Mouse (Mus musculus): ENCODE measurements around the gene Rere. TPM values are rescaled to one million over a fixed set of nuclear protein-coding genes. Genes with fewer than 3 reads are reported as not detected.
A peak's percentile ranks its signal among the peaks of the same experiment; 100 is the strongest.
"Not testable (repeated sequence)": the region's sequence is repeated elsewhere in the genome, so short reads cannot be mapped to it uniquely, and the experiment has no call there.

Rere gene
- polyA plus RNA-seq, 2 experiments = 4.8 to 5.1 TPM

- 44% methylated on average over 21 of the region's 21 CpGs for WGBS (ENCODE audit: insufficient replicate concordance)
- ATAC-seq (ENCODE audit: insufficient read depth) = no peak
- no peak for TF ChIP-seq CTCF (IDR thresholded peaks at IDR 0.05; ENCODE audit: low read depth)
- TF ChIP-seq EP300 (IDR thresholded peaks at IDR 0.05; ENCODE audit: low read depth) = no peak
These were observed 14.7 kb upstream of the Rere start for GRCm38 (mm10) chr4:150266655-150267223.

GRCm38 (mm10) chr4:150268674-150269653 lies 12.5 kb upstream of the Rere start:
- Histone ChIP-seq H3K4me3 (ENCODE audit: insufficient read depth in 1 of 2, low read depth in 2 of 2, low read length in 2 of 2) (no peak overlapping the region), H3K27me3 (ENCODE audit: control insufficient read depth, insufficient read depth, low read length) (no peaks in the 10 kb centered on the region), H3K36me3 (replicated peaks; ENCODE audit: control insufficient read depth, insufficient read depth, low read depth) (no peaks in the 10 kb centered on the region), H3K4me1 (replicated peaks; ENCODE audit: control insufficient read depth in 2 of 2, insufficient read depth in 2 of 2, low read length in 1 of 2) (peaks cover 3% of the 10 kb centered on the region in 2 experiments; a peak in 3 of 4 replicates), H3K9me3 (ENCODE audit: control insufficient read depth, low read length) (no peaks in the 10 kb centered on the region), H3K27ac (no peak overlapping the region), H3K9ac (replicated peaks) (no peak overlapping the region), H3K4me2 (ENCODE audit: low read depth) (no peak overlapping the region)
- TF ChIP-seq EP300 (IDR thresholded peaks at IDR 0.05; ENCODE audit: low read depth) (no peak), CTCF (IDR thresholded peaks at IDR 0.05; ENCODE audit: low read depth) (no peak)
- ATAC-seq (ENCODE audit: insufficient read depth) (no peak), DNase-seq (ENCODE audit: low read depth in 3 of 3, low spot score in 3 of 3) (no peak)
- WGBS (ENCODE audit: insufficient replicate concordance) = 64% methylated on average over 33 of the region's 33 CpGs

More at GRCm38 (mm10) chr4:150266655-150267223, 14.7 kb upstream of the Rere start:
- Histone ChIP-seq H3K4me1 (replicated peaks; ENCODE audit: control insufficient read depth in 2 of 2, insufficient read depth in 2 of 2, low read length in 1 of 2) (peaks cover 3% of the 10 kb centered on the region in 2 experiments; a peak in 3 of 4 replicates), H3K4me3 (ENCODE audit: insufficient read depth in 1 of 2, low read depth in 2 of 2, low read length in 2 of 2) (no peak overlapping the region), H3K36me3 (replicated peaks; ENCODE audit: control insufficient read depth, insufficient read depth, low read depth) (no peaks in the 10 kb centered on the region), H3K9ac (replicated peaks) (no peak overlapping the region), H3K27ac (no peak overlapping the region), H3K4me2 (ENCODE audit: low read depth) (no peak overlapping the region), H3K9me3 (ENCODE audit: control insufficient read depth, low read length) (no peaks in the 10 kb centered on the region), H3K27me3 (ENCODE audit: control insufficient read depth, insufficient read depth, low read length) (no peaks in the 10 kb centered on the region; the same call in 1 of the 2 replicates)
- DNase-seq (ENCODE audit: low read depth in 3 of 3, low spot score in 3 of 3) = no peak

- TF ChIP-seq EP300 (IDR thresholded peaks at IDR 0.05; ENCODE audit: low read depth) = no peak
- no peak for TF ChIP-seq CTCF (IDR thresholded peaks at IDR 0.05; ENCODE audit: low read depth)
- Histone ChIP-seq H3K27ac (no peak overlapping the region), H3K9ac (replicated peaks) (no peak overlapping the region)
These were observed 11.8 kb upstream of the Rere start for GRCm38 (mm10) chr4:150269679-150270078.

GRCm38 (mm10) chr4:150270718-150271117 lies 10.7 kb upstream of the Rere start:
- H3K27ac ChIP-seq; H3K9me3 ChIP-seq (ENCODE audit: control insufficient read depth, low read length); ATAC-seq (ENCODE audit: insufficient read depth); H3K36me3 ChIP-seq (replicated peaks; ENCODE audit: control insufficient read depth, insufficient read depth, low read depth); H3K4me1 ChIP-seq (replicated peaks; ENCODE audit: control insufficient read depth in 2 of 2, insufficient read depth in 2 of 2, low read length in 1 of 2); H3K9ac ChIP-seq (replicated peaks); DNase-seq (ENCODE audit: low read depth in 3 of 3, low spot score in 3 of 3); H3K4me3 ChIP-seq (ENCODE audit: insufficient read depth in 1 of 2, low read depth in 2 of 2, low read length in 2 of 2); H3K4me2 ChIP-seq (ENCODE audit: low read depth); H3K27me3 ChIP-seq (ENCODE audit: control insufficient read depth, insufficient read depth, low read length): not testable (repeated sequence)
- 51% methylated on average over 3 of the region's 4 CpGs for WGBS (ENCODE audit: insufficient replicate concordance)

More at GRCm38 (mm10) chr4:150269679-150270078, 11.8 kb upstream of the Rere start:
- no peaks in the 10 kb centered on the region for H3K27me3 ChIP-seq (ENCODE audit: control insufficient read depth, insufficient read depth, low read length)
- H3K4me2 ChIP-seq (ENCODE audit: low read depth) = no peak overlapping the region
- DNase-seq (ENCODE audit: low read depth in 3 of 3, low spot score in 3 of 3) (no peak), ATAC-seq (ENCODE audit: insufficient read depth) (no peak)
- H3K4me3 ChIP-seq (ENCODE audit: insufficient read depth in 1 of 2, low read depth in 2 of 2, low read length in 2 of 2) = no peak overlapping the region
- no peaks in the 10 kb centered on the region for H3K36me3 ChIP-seq (replicated peaks; ENCODE audit: control insufficient read depth, insufficient read depth, low read depth)
- no peaks in the 10 kb centered on the region for H3K9me3 ChIP-seq (ENCODE audit: control insufficient read depth, low read length)
- WGBS (ENCODE audit: insufficient replicate concordance) = 11% methylated on average over 6 of the region's 7 CpGs
- peaks cover 3% of the 10 kb centered on the region in 2 experiments; a peak in 3 of 4 replicates for H3K4me1 ChIP-seq (replicated peaks; ENCODE audit: control insufficient read depth in 2 of 2, insufficient read depth in 2 of 2, low read length in 1 of 2)

GRCm38 (mm10) chr4:150272725-150273124 lies 8.7 kb upstream of the Rere start:
- Histone ChIP-seq H3K4me1 (replicated peaks; ENCODE audit: control insufficient read depth in 2 of 2, insufficient read depth in 2 of 2, low read length in 1 of 2) (peaks cover 3% of the 10 kb centered on the region in 2 experiments; a peak in 3 of 4 replicates), H3K4me3 (ENCODE audit: insufficient read depth in 1 of 2, low read depth in 2 of 2, low read length in 2 of 2) (no peak overlapping the region), H3K36me3 (replicated peaks; ENCODE audit: control insufficient read depth, insufficient read depth, low read depth) (no peaks in the 10 kb centered on the region), H3K9ac (replicated peaks) (no peak overlapping the region), H3K9me3 (ENCODE audit: control insufficient read depth, low read length) (no peaks in the 10 kb centered on the region), H3K27me3 (ENCODE audit: control insufficient read depth, insufficient read depth, low read length) (no peaks in the 10 kb centered on the region), H3K4me2 (ENCODE audit: low read depth) (no peak overlapping the region), H3K27ac (no peak overlapping the region)
- no peak for DNase-seq (ENCODE audit: low read depth in 3 of 3, low spot score in 3 of 3)
- TF ChIP-seq EP300 (IDR thresholded peaks at IDR 0.05; ENCODE audit: low read depth) (no peak), CTCF (IDR thresholded peaks at IDR 0.05; ENCODE audit: low read depth) (no peak)
- WGBS (ENCODE audit: insufficient replicate concordance) = 12% methylated on average over 9 of the region's 9 CpGs
- peak; percentile 26; the same call in 1 of the 2 replicates for ATAC-seq (ENCODE audit: insufficient read depth)

Measured in liver, embryonic 14.5 days (tissue).